Mouse (Mus musculus) heart, embryonic 14.5 days (tissue): ENCODE results near the gene Ipcef1. TPM values are rescaled to one million over a fixed set of nuclear protein-coding genes. Genes with fewer than 3 reads are reported as not detected.

Experiments
- ATAC-seq: fragments of 200-750 bp; cut with Nextera tagmentation; 2 replicates; pipeline ENCODE4 v1.8.0; 2017; ENCODE audit warnings: low read depth, moderate TSS enrichment; ENCODE audit not compliant: insufficient number of reproducible peaks, insufficient read depth, low FRiP score
- H3K27ac ChIP-seq, 2 experiments: fragments of 200-500 bp in 1 of 2; fragments of 300-500 bp in 1 of 2; sonication (generic) in 1 of 2; replicated peaks in 1 of 2; 2 replicates each; pipeline ENCODE4 v1.5.1; 2012 to 2014; ENCODE audit warnings: low read depth in 2 of 2, low read length in 2 of 2, control low read depth in 1 of 2, mild to moderate bottlenecking in 1 of 2, mixed read lengths in 1 of 2; ENCODE audit not compliant: control insufficient read depth in 1 of 2, insufficient read depth in 1 of 2
- H3K27me3 ChIP-seq: fragments of 300-500 bp; sonication (generic); 2 replicates; pipeline ENCODE4 v1.6.1; 2014; ENCODE audit warnings: mild to moderate bottlenecking, low read length, control low read depth; ENCODE audit not compliant: control insufficient read depth, insufficient read depth
- H3K36me3 ChIP-seq: fragments of 300-500 bp; sonication (generic); 2 replicates; pipeline ENCODE4 v1.6.1; 2014; ENCODE audit warnings: mild to moderate bottlenecking, control low read depth, low read length, mixed read lengths; ENCODE audit not compliant: control insufficient read depth, insufficient read depth
- H3K4me1 ChIP-seq, 2 experiments: fragments of 200-500 bp in 1 of 2; fragments of 300-500 bp in 1 of 2; sonication (generic) in 1 of 2; 2 replicates each; pipeline ENCODE4 v1.6.1; 2012 to 2014; ENCODE audit warnings: low read length in 2 of 2, control low read depth in 1 of 2, mixed read lengths in 1 of 2; ENCODE audit not compliant: control insufficient read depth in 2 of 2, insufficient read depth in 2 of 2
- H3K4me2 ChIP-seq: fragments of 300-500 bp; sonication (generic); 2 replicates; pipeline ENCODE4 v1.6.1; 2014; ENCODE audit warnings: mild to moderate bottlenecking, low read length
- H3K4me3 ChIP-seq, 2 experiments: fragments of 200-500 bp in 1 of 2; fragments of 300-500 bp in 1 of 2; sonication (generic) in 1 of 2; 2 replicates each; pipeline ENCODE4 v1.5.1; 2012 to 2014; ENCODE audit warnings: low read length in 2 of 2, mild to moderate bottlenecking in 2 of 2, control low read depth in 1 of 2, low read depth in 1 of 2, moderate library complexity in 1 of 2; ENCODE audit not compliant: control insufficient read depth in 1 of 2, insufficient read depth in 1 of 2
- H3K9ac ChIP-seq: fragments of 300-500 bp; sonication (generic); 2 replicates; pipeline ENCODE4 v1.6.1; 2014; ENCODE audit warnings: mild to moderate bottlenecking, low read length
- H3K9me3 ChIP-seq: fragments of 300-500 bp; sonication (generic); 2 replicates; pipeline ENCODE4 v1.6.1; 2016; ENCODE audit warnings: low read length, control low read depth; ENCODE audit not compliant: control insufficient read depth
- WGBS: fragments of 180-500 bp; shearing (Covaris S2); extraction: QIAGEN DNeasy Blood & Tissue Kit; methylation state at CpG from one replicate; pipeline ENCODE4 v1.1.7; 2014; 5-methylcytosine and 5-hydroxymethylcytosine counted together
- polyA plus RNA-seq: library from polyadenylated mRNA; unstranded; fragments of >200 nt; fragmentation: Nextera tagmentation; extraction: Ambion mirVana; gene quantifications from 2 replicates; pipeline ENCODE4 v1.2.1, GENCODE M21; 2014

Gene Ipcef1
- polyA plus RNA-seq, 1 experiment from 2014 or later: not detected

GRCm38 (mm10) chr10:7057546-7057945 lies 5.3 kb upstream of the Ipcef1 start:
- WGBS: 68% methylated on average over 1 of the region's 1 CpGs
- Histone ChIP-seq H3K27me3 (no peaks in the 10 kb centered on the region), H3K4me3 (no peak overlapping the region), H3K36me3 (no peaks in the 10 kb centered on the region), H3K4me2 (no peak overlapping the region), H3K4me1 (peaks cover 0 to under 1% of the 10 kb centered on the region in 2 experiments; a peak in 1 of 4 replicates), H3K27ac (no peak overlapping the region), H3K9me3 (no peaks in the 10 kb centered on the region), H3K9ac (no peak overlapping the region)
- ATAC-seq: no peak

- Histone ChIP-seq H3K27me3 (no peaks in the 10 kb centered on the region), H3K4me3 (no peak overlapping the region), H3K4me1 (peaks cover 0 to 2% of the 10 kb centered on the region in 2 experiments; a peak in 2 of 4 replicates), H3K4me2 (no peak overlapping the region), H3K27ac (no peak overlapping the region), H3K9me3 (no peaks in the 10 kb centered on the region), H3K36me3 (no peaks in the 10 kb centered on the region), H3K9ac (no peak overlapping the region)
- ATAC-seq: no peak
- WGBS: 73% methylated on average over 6 of the region's 6 CpGs
Measured at GRCm38 (mm10) chr10:7054560-7055205, 2.4 kb upstream of the Ipcef1 start.

GRCm38 (mm10) chr10:7049901-7050300 lies 2.4 kb downstream of the Ipcef1 start:
- no peaks in the 10 kb centered on the region for H3K9me3 ChIP-seq
- no peak for ATAC-seq
- 60% methylated on average over 3 of the region's 3 CpGs for WGBS
- H3K27ac ChIP-seq: no peak overlapping the region
- no peak overlapping the region for H3K4me2 ChIP-seq
- no peaks in the 10 kb centered on the region for H3K36me3 ChIP-seq
- H3K4me1 ChIP-seq: peaks cover 2 to 3% of the 10 kb centered on the region in 2 experiments; a peak in 3 of 4 replicates
- H3K9ac ChIP-seq: no peak overlapping the region
- H3K4me3 ChIP-seq: no peak overlapping the region
- H3K27me3 ChIP-seq: no peaks in the 10 kb centered on the region

GRCm38 (mm10) chr10:7047919-7048291 lies 4.4 kb downstream of the Ipcef1 start:
- H3K4me2 ChIP-seq: peak overlapping the region; percentile 31; the same call in 1 of the 2 replicates

DNA sequence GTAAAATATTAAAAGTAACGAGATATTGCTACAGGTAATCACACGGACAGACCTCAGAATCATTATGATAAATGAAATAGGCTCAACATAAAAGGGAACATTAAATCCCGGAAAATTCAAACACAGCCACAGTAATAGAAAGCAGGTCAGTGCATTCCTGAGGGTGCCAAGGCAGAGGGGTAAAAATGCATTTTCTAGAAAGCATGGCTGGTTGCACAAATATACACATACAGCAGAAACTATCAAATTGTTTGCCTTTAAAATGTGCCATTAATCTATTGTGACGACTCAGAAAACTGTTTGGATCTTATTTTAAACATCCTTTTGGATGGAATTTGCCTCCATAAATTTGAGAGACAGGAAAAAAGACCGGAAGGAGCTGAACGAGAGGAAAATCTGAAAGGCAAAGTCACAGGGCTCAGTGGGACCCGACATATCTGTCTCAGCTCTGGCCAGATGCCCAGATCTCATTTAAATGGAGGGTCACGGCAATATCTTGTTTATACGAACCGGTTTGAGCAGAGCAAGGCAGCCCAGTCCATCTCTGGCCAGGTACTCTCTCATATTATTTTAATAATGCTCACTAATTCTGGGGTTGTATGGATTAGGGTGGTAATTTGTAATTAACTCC lies 4.9 kb downstream of the Ipcef1 start:
- Histone ChIP-seq H3K9ac (no peak overlapping the region), H3K4me2 (peak overlapping the region; percentile 31; the same call in 1 of the 2 replicates), H3K27ac (no peak overlapping the region), H3K27me3 (no peaks in the 10 kb centered on the region), H3K9me3 (no peaks in the 10 kb centered on the region), H3K4me1 (peaks cover 0 to 3% of the 10 kb centered on the region in 2 experiments; a peak in 2 of 4 replicates), H3K36me3 (no peaks in the 10 kb centered on the region), H3K4me3 (no peak overlapping the region)
- WGBS: 38% methylated on average over 10 of the region's 10 CpGs
- ATAC-seq: no peak

More at GRCm38 (mm10) chr10:7047919-7048291, 4.4 kb downstream of the Ipcef1 start:
- no peaks in the 10 kb centered on the region for H3K9me3 ChIP-seq
- H3K36me3 ChIP-seq: no peaks in the 10 kb centered on the region
- no peaks in the 10 kb centered on the region for H3K27me3 ChIP-seq
- ATAC-seq: no peak
- H3K4me1 ChIP-seq: peaks cover 2 to 3% of the 10 kb centered on the region in 2 experiments; a peak in 3 of 4 replicates
- H3K27ac ChIP-seq: no peak overlapping the region
- H3K9ac ChIP-seq: no peak overlapping the region
- 70% methylated on average over 2 of the region's 2 CpGs for WGBS
- H3K4me3 ChIP-seq: no peak overlapping the region

DNA sequence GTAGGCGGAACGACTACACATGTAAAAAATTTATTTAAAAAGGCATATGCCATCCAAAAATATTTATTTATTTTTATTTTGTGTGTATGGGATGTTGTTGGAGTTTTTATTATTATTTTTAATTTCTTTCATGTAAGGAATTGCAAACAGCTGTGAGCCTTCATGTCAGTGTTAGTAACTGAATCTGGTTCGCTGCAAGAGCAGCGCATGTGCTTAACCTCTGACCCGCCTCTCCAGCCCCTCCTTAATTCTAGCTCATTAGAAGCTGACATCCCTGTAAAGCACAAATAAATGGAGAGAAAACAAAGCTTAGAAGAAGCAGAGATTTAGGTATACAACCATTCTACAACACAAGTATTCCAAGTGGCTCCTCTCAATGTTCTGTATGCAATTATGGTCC lies 8.4 kb downstream of the Ipcef1 start:
- Histone ChIP-seq H3K4me1 (peaks cover 0 to 3% of the 10 kb centered on the region in 2 experiments; a peak in 2 of 4 replicates), H3K4me3 (no peak overlapping the region), H3K9ac (no peak overlapping the region), H3K27me3 (no peaks in the 10 kb centered on the region), H3K27ac (no peak overlapping the region), H3K4me2 (no peak overlapping the region), H3K36me3 (no peaks in the 10 kb centered on the region), H3K9me3 (no peaks in the 10 kb centered on the region)
- no peak for ATAC-seq
- WGBS: 78% methylated on average over 5 of the region's 5 CpGs

GRCm38 (mm10) chr10:7041032-7041431 lies 11.2 kb downstream of the Ipcef1 start:
- H3K4me2 ChIP-seq: no peak overlapping the region
- no peak overlapping the region for H3K27ac ChIP-seq
- no peak for ATAC-seq
- no peaks in the 10 kb centered on the region for H3K4me1 ChIP-seq
- H3K27me3 ChIP-seq: no peaks in the 10 kb centered on the region
- no peak overlapping the region for H3K4me3 ChIP-seq
- no peaks in the 10 kb centered on the region for H3K36me3 ChIP-seq
- no peaks in the 10 kb centered on the region for H3K9me3 ChIP-seq
- no peak overlapping the region for H3K9ac ChIP-seq
